Mouse (Mus musculus): ENCODE results near the gene Sun5. TPM values are rescaled to one million over a fixed set of nuclear protein-coding genes. Genes with fewer than 3 reads are reported as not detected.

The Sun5 gene
- polyA plus RNA-seq, 1 experiment from 2014 or later = not detected

DNA sequence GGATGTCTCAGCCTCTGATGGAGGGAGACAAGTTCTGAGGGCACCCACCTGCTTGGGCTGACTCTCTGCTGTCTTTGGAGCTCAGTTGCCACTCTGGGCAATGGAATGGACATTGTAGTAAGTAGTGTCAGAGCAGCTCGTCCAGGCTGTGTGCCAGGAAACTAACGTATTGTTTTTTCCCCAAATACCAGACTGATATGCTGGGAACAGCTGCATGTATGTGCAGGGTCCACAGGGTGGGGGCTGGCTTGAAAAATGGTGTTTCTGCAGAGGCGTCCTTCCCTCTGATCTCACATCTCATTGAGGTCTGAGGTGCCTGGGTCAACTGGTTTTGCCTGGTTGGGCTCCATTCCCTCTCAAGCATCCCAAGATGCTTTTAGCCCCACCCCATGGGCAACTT is 10.2 kb downstream of the Sun5 start:
- no peak for ATAC-seq (ENCODE audit: low FRiP score)
- no peaks in the 10 kb centered on the region for H3K4me1 ChIP-seq (replicated peaks; ENCODE audit: control insufficient read depth, insufficient read depth, low read length)
- no peaks in the 10 kb centered on the region for H3K27me3 ChIP-seq (ENCODE audit: control insufficient read depth, insufficient read depth, low read length)
- DNase-seq (ENCODE audit: low spot score) = no peak
- H3K36me3 ChIP-seq (ENCODE audit: control insufficient read depth, insufficient read depth, low read length) = no peaks in the 10 kb centered on the region
- 70% methylated on average over 3 of the region's 3 CpGs for WGBS
- no peak overlapping the region for H3K9ac ChIP-seq (ENCODE audit: low read depth, low read length)
- no peaks in the 10 kb centered on the region for H3K9me3 ChIP-seq (ENCODE audit: control insufficient read depth, low read length)
- no peak overlapping the region for H3K4me2 ChIP-seq (replicated peaks; ENCODE audit: low read depth, low read length)
- H3K4me3 ChIP-seq (ENCODE audit: low read depth, low read length) = no peak overlapping the region
- H3K27ac ChIP-seq (ENCODE audit: low read depth, low read length) = no peak overlapping the region

DNA sequence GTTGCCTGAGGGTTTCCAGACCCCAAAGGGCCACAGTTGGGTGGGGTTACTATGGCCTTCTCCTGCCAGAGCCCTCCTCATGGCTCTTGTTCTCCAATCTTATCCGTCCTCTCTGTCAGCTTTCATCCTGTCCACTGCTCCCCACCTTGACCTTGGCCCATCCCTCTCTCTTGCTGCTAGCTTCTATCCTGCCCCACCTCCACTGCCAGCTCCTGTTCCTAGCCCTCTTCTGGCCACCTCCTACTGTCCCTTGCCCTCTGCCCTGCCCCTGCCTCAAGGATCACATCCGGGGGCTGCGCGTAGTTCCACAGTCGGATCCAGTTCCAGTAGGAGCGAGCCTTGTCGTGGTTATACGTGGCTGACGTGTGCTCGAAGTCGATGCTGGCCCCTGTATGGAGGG is 10.6 kb downstream of the Sun5 start:
- Histone ChIP-seq H3K27ac (ENCODE audit: low read depth, low read length) (no peak overlapping the region), H3K4me3 (ENCODE audit: low read depth, low read length) (no peak overlapping the region), H3K4me1 (replicated peaks; ENCODE audit: control insufficient read depth, insufficient read depth, low read length) (no peaks in the 10 kb centered on the region), H3K4me2 (replicated peaks; ENCODE audit: low read depth, low read length) (no peak overlapping the region), H3K9me3 (ENCODE audit: control insufficient read depth, low read length) (no peaks in the 10 kb centered on the region), H3K36me3 (ENCODE audit: control insufficient read depth, insufficient read depth, low read length) (no peaks in the 10 kb centered on the region), H3K27me3 (ENCODE audit: control insufficient read depth, insufficient read depth, low read length) (no peaks in the 10 kb centered on the region), H3K9ac (ENCODE audit: low read depth, low read length) (no peak overlapping the region)
- no peak for DNase-seq (ENCODE audit: low spot score)
- WGBS = 87% methylated on average over 11 of the region's 11 CpGs
- ATAC-seq (ENCODE audit: low FRiP score) = no peak

DNA sequence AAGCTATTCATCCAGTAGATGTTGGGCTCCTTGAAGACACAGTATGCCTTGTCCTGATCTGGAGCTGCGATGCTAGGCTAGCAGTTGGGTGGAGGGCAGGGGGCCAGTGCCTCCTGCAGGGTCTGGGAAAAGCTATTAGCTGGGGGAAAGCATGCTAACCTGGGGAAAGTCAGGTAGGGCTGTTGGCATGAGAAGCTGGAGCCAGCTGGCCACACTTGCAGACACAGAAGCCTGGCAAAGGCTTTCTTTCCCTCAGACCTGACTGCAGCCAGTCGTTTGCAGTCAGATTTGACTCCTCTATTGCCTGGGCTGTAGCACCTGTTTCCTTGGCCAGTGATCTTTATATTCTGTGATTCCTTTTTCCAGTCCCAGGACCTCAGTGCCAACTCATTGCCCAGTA is 11.3 kb downstream of the Sun5 start:
- Histone ChIP-seq H3K4me3 (ENCODE audit: low read depth, low read length) (no peak overlapping the region), H3K4me1 (replicated peaks; ENCODE audit: control insufficient read depth, insufficient read depth, low read length) (no peaks in the 10 kb centered on the region), H3K9me3 (ENCODE audit: control insufficient read depth, low read length) (no peaks in the 10 kb centered on the region), H3K36me3 (ENCODE audit: control insufficient read depth, insufficient read depth, low read length) (no peaks in the 10 kb centered on the region), H3K27ac (ENCODE audit: low read depth, low read length) (no peak overlapping the region), H3K4me2 (replicated peaks; ENCODE audit: low read depth, low read length) (no peak overlapping the region), H3K9ac (ENCODE audit: low read depth, low read length) (no peak overlapping the region), H3K27me3 (ENCODE audit: control insufficient read depth, insufficient read depth, low read length) (no peaks in the 10 kb centered on the region)
- ATAC-seq (ENCODE audit: low FRiP score) (no peak), DNase-seq (ENCODE audit: low spot score) (no peak)
- 69% methylated on average over 2 of the region's 2 CpGs for WGBS

DNA sequence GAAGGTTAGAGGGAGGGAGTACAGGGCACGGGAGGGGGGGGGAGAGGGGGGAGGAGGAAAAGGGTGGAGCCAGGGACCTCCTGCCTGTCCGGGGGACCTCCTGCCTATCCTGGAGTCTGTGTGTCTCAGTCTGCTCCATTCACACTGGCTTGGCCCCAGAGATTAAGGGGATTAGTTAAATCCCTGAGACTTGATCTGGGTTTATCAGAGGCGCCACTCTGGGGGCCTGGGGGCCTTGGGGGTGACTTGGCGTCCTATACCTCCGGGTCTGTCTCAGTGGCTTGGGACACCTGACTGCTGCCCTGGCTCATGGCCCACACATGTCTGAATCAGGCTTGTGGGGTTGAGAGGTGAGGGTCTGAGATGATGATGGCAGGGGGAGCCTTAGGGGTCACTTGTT is 17.3 kb downstream of the Sun5 start:
- Histone ChIP-seq H3K36me3 (ENCODE audit: control insufficient read depth, insufficient read depth, low read length) (no peaks in the 10 kb centered on the region), H3K4me3 (ENCODE audit: low read depth, low read length) (no peak overlapping the region), H3K9me3 (ENCODE audit: control insufficient read depth, low read length) (no peaks in the 10 kb centered on the region), H3K4me2 (replicated peaks; ENCODE audit: low read depth, low read length) (no peak overlapping the region), H3K27me3 (ENCODE audit: control insufficient read depth, insufficient read depth, low read length) (no peaks in the 10 kb centered on the region), H3K9ac (ENCODE audit: low read depth, low read length) (no peak overlapping the region), H3K4me1 (replicated peaks; ENCODE audit: control insufficient read depth, insufficient read depth, low read length) (no peaks in the 10 kb centered on the region), H3K27ac (ENCODE audit: low read depth, low read length) (no peak overlapping the region)
- DNase-seq (ENCODE audit: low spot score) = no peak
- no peak for ATAC-seq (ENCODE audit: low FRiP score)
- 23% methylated on average over 5 of the region's 5 CpGs for WGBS

DNA sequence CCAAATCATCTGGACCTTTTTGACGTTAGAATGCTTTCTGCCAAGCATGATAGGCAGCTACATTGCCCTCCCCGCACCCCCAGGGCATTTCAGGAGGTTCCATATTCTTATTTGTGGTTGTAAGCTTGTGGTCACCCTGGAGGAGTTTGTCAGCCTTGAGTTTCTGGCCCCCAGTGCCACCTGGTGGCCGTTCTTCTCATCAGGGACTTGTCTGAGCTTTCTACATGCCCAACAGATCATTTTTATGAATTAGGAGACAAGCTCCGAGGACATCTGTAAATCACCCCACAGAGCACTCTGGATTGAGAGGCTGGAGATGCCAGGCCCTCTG is 19.9 kb downstream of the Sun5 start:
- DNase-seq (ENCODE audit: low spot score) (peak; percentile 65), ATAC-seq (ENCODE audit: low FRiP score) (no peak)
- 56% methylated on average over 4 of the region's 4 CpGs for WGBS

DNA sequence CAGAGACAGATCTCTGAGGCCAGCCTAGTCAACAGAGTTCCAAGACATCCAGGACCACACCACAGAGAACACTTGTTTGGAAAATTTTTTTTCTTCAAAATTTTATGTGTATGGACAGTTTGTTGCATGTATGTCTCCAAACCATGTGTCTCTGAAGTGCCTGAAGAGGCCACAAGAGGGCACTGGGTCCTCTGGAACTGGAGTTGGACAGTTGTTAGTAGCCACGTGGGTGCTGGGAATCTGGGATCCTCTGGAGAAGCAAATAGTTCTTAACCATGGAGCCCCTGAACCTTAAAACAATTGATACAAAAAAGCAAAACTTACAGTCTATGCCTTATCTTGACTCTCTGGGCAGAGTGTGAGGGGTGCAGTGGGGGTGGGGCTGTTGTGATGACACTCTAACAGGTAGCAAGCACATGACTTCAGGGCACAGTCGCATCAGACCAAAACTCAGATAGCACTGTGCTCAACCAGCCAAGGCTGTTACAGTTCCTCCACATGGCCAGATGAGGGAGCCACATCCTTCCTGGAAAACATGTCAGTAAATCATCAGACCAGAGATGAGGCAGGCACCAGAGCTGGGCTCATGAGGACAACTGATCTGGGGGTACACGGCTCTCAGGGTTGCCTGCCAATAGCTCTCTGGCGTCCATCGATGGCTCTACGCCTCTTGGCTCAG is 20.4 kb downstream of the Sun5 start:
- Histone ChIP-seq H3K4me2 (replicated peaks; ENCODE audit: low read depth, low read length) (no peak overlapping the region), H3K9ac (ENCODE audit: low read depth, low read length) (no peak overlapping the region), H3K4me3 (ENCODE audit: low read depth, low read length) (no peak overlapping the region), H3K27me3 (ENCODE audit: control insufficient read depth, insufficient read depth, low read length) (no peaks in the 10 kb centered on the region), H3K4me1 (replicated peaks; ENCODE audit: control insufficient read depth, insufficient read depth, low read length) (no peaks in the 10 kb centered on the region), H3K27ac (ENCODE audit: low read depth, low read length) (no peak overlapping the region), H3K9me3 (ENCODE audit: control insufficient read depth, low read length) (no peaks in the 10 kb centered on the region), H3K36me3 (ENCODE audit: control insufficient read depth, insufficient read depth, low read length) (no peaks in the 10 kb centered on the region)
- no peak for ATAC-seq (ENCODE audit: low FRiP score)
- 90% methylated on average over 6 of the region's 6 CpGs for WGBS
- peak; percentile 5 for DNase-seq (ENCODE audit: low spot score)

More for the DNA sequence above, 19.9 kb downstream of the Sun5 start:
- Histone ChIP-seq H3K27me3 (ENCODE audit: control insufficient read depth, insufficient read depth, low read length) (no peaks in the 10 kb centered on the region), H3K36me3 (ENCODE audit: control insufficient read depth, insufficient read depth, low read length) (no peaks in the 10 kb centered on the region), H3K4me2 (replicated peaks; ENCODE audit: low read depth, low read length) (no peak overlapping the region), H3K27ac (ENCODE audit: low read depth, low read length) (no peak overlapping the region), H3K9me3 (ENCODE audit: control insufficient read depth, low read length) (no peaks in the 10 kb centered on the region), H3K9ac (ENCODE audit: low read depth, low read length) (no peak overlapping the region), H3K4me3 (ENCODE audit: low read depth, low read length) (no peak overlapping the region), H3K4me1 (replicated peaks; ENCODE audit: control insufficient read depth, insufficient read depth, low read length) (no peaks in the 10 kb centered on the region)

DNA sequence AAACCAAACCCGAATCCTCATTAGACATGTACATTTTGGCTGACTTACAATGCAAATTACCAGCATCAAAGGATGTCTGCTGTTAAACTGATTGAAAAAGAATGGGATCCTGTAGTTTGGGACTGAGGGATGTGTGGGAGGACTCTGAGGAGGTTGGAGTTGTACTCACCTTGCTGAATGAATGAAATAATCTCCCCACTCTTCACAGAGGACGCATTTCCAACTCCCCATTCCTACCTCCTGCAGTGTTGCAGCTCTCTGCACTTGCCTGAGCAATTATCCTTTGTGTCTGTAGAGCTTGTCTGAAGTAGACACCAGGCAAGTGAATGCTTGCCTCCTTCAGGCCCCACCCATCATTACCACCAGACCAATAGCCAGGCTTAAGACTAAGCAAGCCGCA is 22.5 kb downstream of the Sun5 start:
- H3K27ac ChIP-seq (ENCODE audit: low read depth, low read length) = no peak overlapping the region
- no peak for DNase-seq (ENCODE audit: low spot score)
- no peaks in the 10 kb centered on the region for H3K4me1 ChIP-seq (replicated peaks; ENCODE audit: control insufficient read depth, insufficient read depth, low read length)
- H3K36me3 ChIP-seq (ENCODE audit: control insufficient read depth, insufficient read depth, low read length) = no peaks in the 10 kb centered on the region
- H3K4me2 ChIP-seq (replicated peaks; ENCODE audit: low read depth, low read length) = no peak overlapping the region
- H3K27me3 ChIP-seq (ENCODE audit: control insufficient read depth, insufficient read depth, low read length) = no peaks in the 10 kb centered on the region
- H3K4me3 ChIP-seq (ENCODE audit: low read depth, low read length) = no peak overlapping the region
- whole genome bisulfite sequencing = 76% methylated on average over 3 of the region's 3 CpGs
- ATAC-seq (ENCODE audit: low FRiP score) = no peak
- H3K9ac ChIP-seq (ENCODE audit: low read depth, low read length) = no peak overlapping the region
- H3K9me3 ChIP-seq (ENCODE audit: control insufficient read depth, low read length) = no peaks in the 10 kb centered on the region

DNA sequence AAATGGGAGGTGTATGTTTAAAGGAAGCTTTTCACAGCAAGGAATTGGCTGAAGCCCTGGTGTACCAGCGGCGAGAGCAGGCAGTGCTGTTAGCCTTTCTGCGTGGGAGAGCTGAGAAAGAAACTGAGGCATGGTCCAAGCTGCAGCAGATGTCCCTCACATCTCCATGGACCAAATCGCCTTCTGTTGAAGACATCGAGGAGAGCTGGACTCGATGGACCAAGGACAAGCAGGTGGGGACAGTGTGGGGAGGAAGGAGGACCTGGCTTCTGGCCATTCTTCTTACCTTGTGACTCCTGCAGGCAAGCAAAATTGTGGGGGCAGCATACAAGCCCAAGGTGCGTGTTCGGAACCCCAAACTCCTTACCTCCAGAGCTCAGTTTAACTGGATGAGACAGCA is 28.0 kb downstream of the Sun5 start:
- no peak for ATAC-seq (ENCODE audit: low FRiP score)
- H3K9me3 ChIP-seq (ENCODE audit: control insufficient read depth, low read length) = no peaks in the 10 kb centered on the region
- WGBS = 87% methylated on average over 8 of the region's 8 CpGs
- no peaks in the 10 kb centered on the region for H3K27me3 ChIP-seq (ENCODE audit: control insufficient read depth, insufficient read depth, low read length)
- H3K4me3 ChIP-seq (ENCODE audit: low read depth, low read length) = no peak overlapping the region
- no peaks in the 10 kb centered on the region for H3K4me1 ChIP-seq (replicated peaks; ENCODE audit: control insufficient read depth, insufficient read depth, low read length)
- H3K9ac ChIP-seq (ENCODE audit: low read depth, low read length) = no peak overlapping the region
- no peak for DNase-seq (ENCODE audit: low spot score)
- no peak overlapping the region for H3K4me2 ChIP-seq (replicated peaks; ENCODE audit: low read depth, low read length)
- no peaks in the 10 kb centered on the region for H3K36me3 ChIP-seq (ENCODE audit: control insufficient read depth, insufficient read depth, low read length)
- H3K27ac ChIP-seq (ENCODE audit: low read depth, low read length) = no peak overlapping the region

DNA sequence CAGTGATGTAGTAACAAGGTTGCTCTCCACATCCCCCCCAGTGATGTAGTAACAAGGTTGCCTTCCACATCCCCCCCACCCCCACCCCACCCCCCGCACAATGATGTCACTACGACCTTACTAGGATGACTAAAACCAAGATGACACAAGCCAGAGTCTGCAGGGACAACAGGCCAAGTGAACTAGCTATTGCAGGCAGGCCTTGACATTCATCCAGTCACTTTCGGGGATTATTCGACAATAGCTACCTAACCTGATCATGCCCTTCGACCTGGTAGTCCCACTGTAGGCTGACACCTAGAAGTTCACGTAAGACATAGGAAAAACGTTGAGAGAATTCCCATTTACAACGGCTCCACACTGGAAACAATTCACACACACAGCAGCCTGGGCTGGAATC is 37.6 kb downstream of the Sun5 start:
- Histone ChIP-seq H3K4me2 (replicated peaks; ENCODE audit: low read depth, low read length) (no peak overlapping the region), H3K27me3 (ENCODE audit: control insufficient read depth, insufficient read depth, low read length) (no peaks in the 10 kb centered on the region), H3K9ac (ENCODE audit: low read depth, low read length) (no peak overlapping the region), H3K4me3 (ENCODE audit: low read depth, low read length) (no peak overlapping the region), H3K4me1 (replicated peaks; ENCODE audit: control insufficient read depth, insufficient read depth, low read length) (no peaks in the 10 kb centered on the region), H3K36me3 (ENCODE audit: control insufficient read depth, insufficient read depth, low read length) (no peaks in the 10 kb centered on the region), H3K9me3 (ENCODE audit: control insufficient read depth, low read length) (no peaks in the 10 kb centered on the region), H3K27ac (ENCODE audit: low read depth, low read length) (no peak overlapping the region)
- ATAC-seq (ENCODE audit: low FRiP score) (no peak), DNase-seq (ENCODE audit: low spot score) (no peak)
- 90% methylated on average over 8 of the region's 8 CpGs for WGBS
